Mouse (Mus musculus) megakaryocyte-erythroid progenitor cell, adult 5 weeks (primary cell): ENCODE results near the gene 5430403G16Rik. TPM values are rescaled to one million over a fixed set of nuclear protein-coding genes. Genes with fewer than 3 reads are reported as not detected.

Experiments
- polyA plus RNA-seq: library from polyadenylated mRNA; stranded (reverse); fragments of >175 nt; gene quantifications from 2 replicates; pipeline ENCODE4 v1.2.3, GENCODE M21; 2012

The 5430403G16Rik gene
- 0.03 TPM in 1 of 2 replicates, not detected in the other for polyA plus RNA-seq

DNA sequence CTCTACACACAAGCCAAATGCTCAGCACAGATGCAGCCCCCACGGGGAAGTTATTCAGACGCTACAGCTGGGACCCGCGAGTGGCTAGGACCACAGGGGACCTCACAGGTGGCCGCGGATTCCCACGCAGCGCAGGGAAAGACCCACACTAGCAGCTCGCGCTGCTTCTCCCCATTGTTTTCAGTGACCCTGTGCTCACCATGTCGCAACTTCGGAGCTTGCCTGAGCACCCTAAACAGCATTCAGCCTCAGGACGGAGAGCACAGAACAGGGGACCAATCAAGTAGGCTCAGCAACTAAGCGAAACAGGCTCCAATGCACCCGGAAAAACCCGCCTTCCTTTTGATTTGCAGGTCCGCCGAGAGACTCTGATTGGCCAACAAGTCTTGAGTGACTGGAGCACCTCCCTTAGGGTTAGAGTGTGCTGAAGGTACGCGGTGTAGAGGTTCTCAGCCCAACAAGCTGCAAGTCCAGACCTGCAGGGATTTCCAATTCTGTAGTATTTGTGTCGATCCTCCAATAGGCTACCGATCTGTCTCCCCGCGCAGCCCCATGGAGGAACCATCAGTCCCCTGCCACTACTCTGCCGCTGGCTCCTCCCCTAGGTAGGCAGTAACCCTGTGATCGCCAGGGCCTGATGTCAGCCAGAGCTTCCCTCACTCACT is at the start of gene 5430403G16Rik:
TSS of gene 5430403G16Rik (minus strand) at position 505 of the 665 bp plus-strand sequence.

Other genes with a start within 250 kb of the 5430403G16Rik start
- 215 and 242 TPM in 2 replicates for gene Crlf2, start 132.0 kb downstream of the 5430403G16Rik start, polyA plus RNA-seq
- gene 4930522L14Rik, start 60.8 kb upstream of the 5430403G16Rik start, polyA plus RNA-seq, result 0.04 and 0.16 TPM in 2 replicates
- 0.28 and 0.30 TPM in 2 replicates for gene Gm15446, start 232.4 kb upstream of the 5430403G16Rik start, polyA plus RNA-seq